Mouse (Mus musculus): ENCODE results near the gene Samd8. TPM values are rescaled to one million over a fixed set of nuclear protein-coding genes. Genes with fewer than 3 reads are reported as not detected.

Samd8 gene
- 11.1 and 15.3 TPM in 2 replicates for polyA plus RNA-seq (2012; rRNA removed)

DNA sequence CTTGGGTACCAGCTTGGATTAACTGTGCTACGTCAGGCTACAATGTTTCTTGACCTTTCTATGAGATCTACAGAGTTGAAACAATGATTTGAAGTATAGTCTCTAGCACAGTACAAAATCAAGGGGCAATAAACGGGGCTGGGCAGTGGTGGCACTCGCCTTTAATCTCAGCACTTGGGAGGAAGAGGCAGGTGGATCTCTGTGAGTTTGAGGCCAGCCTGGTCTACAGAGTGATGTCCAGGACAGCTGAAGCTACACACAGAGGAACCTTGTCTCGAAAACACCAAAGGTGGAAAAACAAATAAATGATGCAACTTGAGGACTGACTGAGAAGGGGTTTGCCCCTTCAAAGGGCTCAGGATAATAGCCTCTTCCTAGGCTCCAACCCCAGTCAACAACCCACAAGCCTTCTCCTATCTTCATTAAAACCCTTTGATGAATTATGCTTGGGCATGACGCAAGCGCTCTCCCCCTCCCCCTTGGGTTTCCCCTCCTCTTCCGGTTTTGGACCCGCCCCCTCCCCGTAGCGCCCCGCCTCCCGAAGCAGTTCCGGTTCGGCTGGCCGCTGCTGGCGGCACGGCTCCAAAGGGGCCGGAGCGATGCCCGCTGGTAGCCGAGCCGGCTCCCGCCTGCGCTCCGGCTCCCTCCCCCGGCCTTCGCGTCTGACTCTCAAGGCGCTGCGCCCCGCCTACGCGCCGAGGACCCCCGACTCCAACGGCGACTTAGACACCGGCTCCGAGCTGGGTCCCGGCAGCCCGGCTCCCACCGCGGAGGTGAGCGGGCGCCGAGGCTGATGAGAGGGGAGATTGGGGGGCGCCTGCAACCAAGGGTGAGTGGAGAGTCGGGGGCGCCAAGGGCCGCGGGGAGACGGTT, at the start of gene Samd8:
TSS of gene Samd8 (plus strand) at position 524 of the 873 bp plus-strand sequence.

DNA sequence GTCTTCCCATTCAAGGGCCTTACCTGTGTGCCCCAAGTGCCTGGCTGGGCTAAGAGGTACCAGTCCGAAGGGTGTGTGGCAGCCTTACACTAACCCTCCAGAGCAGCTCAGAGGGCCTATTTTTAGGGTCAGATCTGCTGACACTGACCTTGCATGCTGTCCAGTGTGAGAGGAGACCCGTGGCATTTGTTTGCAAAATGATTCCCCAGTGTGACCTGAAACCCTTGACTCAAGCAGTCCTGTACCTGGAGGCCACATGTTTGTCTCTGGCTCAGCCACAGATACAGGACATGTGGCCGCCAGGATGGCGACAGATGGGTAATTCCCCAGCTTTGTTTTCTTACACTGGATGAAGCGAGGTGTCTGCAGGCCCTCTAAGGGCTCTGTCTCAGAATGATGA, 35.8 kb upstream of the Samd8 start, which contains the start of gene Dupd1:
TSS of gene Dupd1 (minus strand) at position 91 of the 400 bp plus-strand sequence.

DNA sequence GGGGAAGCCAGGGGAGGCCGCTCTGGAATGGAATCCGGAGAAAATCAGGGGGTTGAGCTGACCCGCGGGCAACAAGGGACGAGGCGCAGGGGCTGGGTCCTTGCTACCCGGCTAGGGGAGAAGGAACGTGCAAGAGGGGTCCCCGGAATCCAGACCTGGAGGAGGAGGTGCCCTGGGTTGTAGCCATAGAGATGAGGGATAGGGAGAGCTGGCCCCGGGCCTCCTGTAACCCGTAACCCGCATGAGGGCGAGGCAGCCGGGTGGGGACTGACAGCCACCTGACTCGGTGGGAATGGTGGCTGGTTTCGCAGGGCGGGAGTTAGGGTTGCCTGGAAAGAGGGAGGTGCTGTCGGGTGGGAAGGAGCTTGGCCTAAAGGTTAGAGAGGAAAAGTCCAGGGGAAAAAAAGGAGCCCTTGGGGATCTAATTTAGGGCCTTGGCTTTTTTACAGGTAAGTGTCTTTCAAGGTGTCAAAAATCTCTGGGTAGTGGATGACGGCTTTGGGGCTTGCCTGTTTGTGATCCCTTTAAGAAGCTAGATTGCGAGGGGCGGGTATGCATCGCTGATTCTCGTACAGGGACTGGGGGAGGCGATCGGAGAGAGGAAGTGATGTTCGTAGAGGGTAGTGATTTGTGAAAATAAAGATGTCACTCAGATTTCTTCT, 681 bp downstream of the Samd8 start, which contains the start of gene Dusp13:
TSS of gene Dusp13 (minus strand) at position 301 of the 662 bp plus-strand sequence.

DNA sequence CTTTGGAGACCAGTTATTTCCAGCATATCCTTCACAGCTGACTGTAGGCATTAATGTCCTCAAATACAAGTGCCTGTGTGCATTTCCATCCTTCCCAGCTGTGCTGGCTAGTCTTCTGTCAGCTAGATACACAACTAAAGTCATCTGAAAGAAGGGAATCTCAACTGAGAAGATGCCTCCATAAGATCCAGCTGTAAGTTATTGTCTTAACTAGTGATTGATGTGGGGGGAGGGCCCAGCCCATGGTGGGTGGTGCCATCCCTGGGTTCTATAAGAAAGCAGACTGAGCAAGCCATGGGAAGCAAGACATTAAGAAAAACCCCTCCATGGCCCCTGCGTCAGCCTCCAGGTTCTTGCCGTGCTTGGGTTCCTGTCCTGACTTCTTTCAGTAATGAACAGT, 74.6 kb downstream of the Samd8 start, which contains the start of gene Vdac2:
TSS of gene Vdac2 (plus strand) at position 301 of the 400 bp plus-strand sequence.

Other genes starting within 250 kb of the Samd8 start
- 0.29 and 0.30 TPM in 2 replicates for gene Dupd1, start 36.0 kb upstream of the Samd8 start, polyA plus RNA-seq (2012; rRNA removed)
- gene Dusp13, start 650 bp downstream of the Samd8 start, polyA plus RNA-seq (2012; rRNA removed), result 18.5 and 19.5 TPM in 2 replicates
- gene Vdac2, start 74.7 kb downstream of the Samd8 start, polyA plus RNA-seq (2012; rRNA removed), result 185 and 211 TPM in 2 replicates
- 55.0 and 74.9 TPM in 2 replicates for gene Comtd1, start 98.4 kb downstream of the Samd8 start, polyA plus RNA-seq (2012; rRNA removed)
- 40.2 and 48.4 TPM in 2 replicates for gene Zfp503, start 239.1 kb downstream of the Samd8 start, polyA plus RNA-seq (2012; rRNA removed)